Mouse (Mus musculus): ENCODE results near the gene Sp100.
A peak's percentile ranks its signal among the peaks of the same experiment; 100 is the strongest.
"Not testable (repeated sequence)": the region's sequence is repeated elsewhere in the genome, so short reads cannot be mapped to it uniquely, and the experiment has no call there.

Gene Sp100

GRCm38 (mm10) chr1:85649881-85650280 is at the start of gene Sp100:
Sp100 (plus strand) TSS chr1:85649988.
- DNase-seq (ENCODE audit: low read depth, low spot score), result not testable (repeated sequence)

GRCm38 (mm10) chr1:85600078-85600477 is 49.7 kb upstream of the Sp100 start, which contains the start of gene Sp140:
Sp140 (plus strand) TSS chr1:85600378.
- not testable (repeated sequence) for DNase-seq (ENCODE audit: low read depth, low spot score)

GRCm38 (mm10) chr1:85600794-85601193 is 49.0 kb upstream of the Sp100 start:
- not testable (repeated sequence) for DNase-seq (ENCODE audit: low read depth, low spot score)

- DNase-seq (ENCODE audit: low read depth, low spot score), result not testable (repeated sequence)
Observed at GRCm38 (mm10) chr1:85604341-85604740, 45.4 kb upstream of the Sp100 start.

GRCm38 (mm10) chr1:85608361-85608760 is 41.4 kb upstream of the Sp100 start:
- not testable (repeated sequence) for DNase-seq (ENCODE audit: low read depth, low spot score)

GRCm38 (mm10) chr1:85610581-85610980 is 39.2 kb upstream of the Sp100 start:
- DNase-seq (ENCODE audit: low read depth, low spot score), result not testable (repeated sequence)

GRCm38 (mm10) chr1:85615096-85615495 is 34.7 kb upstream of the Sp100 start:
- DNase-seq (ENCODE audit: low read depth, low spot score), result not testable (repeated sequence)

GRCm38 (mm10) chr1:85615819-85616218 is 34.0 kb upstream of the Sp100 start:
- DNase-seq (ENCODE audit: low read depth, low spot score), result not testable (repeated sequence)

- not testable (repeated sequence) for DNase-seq (ENCODE audit: low read depth, low spot score)
Observed at GRCm38 (mm10) chr1:85617161-85617560, 32.6 kb upstream of the Sp100 start.

- not testable (repeated sequence) for DNase-seq (ENCODE audit: low read depth, low spot score)
Observed at GRCm38 (mm10) chr1:85618689-85619088, 31.1 kb upstream of the Sp100 start.

GRCm38 (mm10) chr1:85636936-85637335 is 12.9 kb upstream of the Sp100 start:
- not testable (repeated sequence) for DNase-seq (ENCODE audit: low read depth, low spot score)

- DNase-seq (ENCODE audit: low read depth, low spot score), result not testable (repeated sequence)
Observed at GRCm38 (mm10) chr1:85638144-85638543, 11.6 kb upstream of the Sp100 start.

- not testable (repeated sequence) for DNase-seq (ENCODE audit: low read depth, low spot score)
Observed at GRCm38 (mm10) chr1:85650524-85650923, 736 bp downstream of the Sp100 start.

- DNase-seq (ENCODE audit: low read depth, low spot score), result not testable (repeated sequence)
Observed at GRCm38 (mm10) chr1:85651770-85652275, 2.0 kb downstream of the Sp100 start.

GRCm38 (mm10) chr1:85657211-85657610 is 7.4 kb downstream of the Sp100 start:
- not testable (repeated sequence) for DNase-seq (ENCODE audit: low read depth, low spot score)

GRCm38 (mm10) chr1:85664266-85664665 is 14.5 kb downstream of the Sp100 start:
- DNase-seq (ENCODE audit: low read depth, low spot score), result no peak

GRCm38 (mm10) chr1:85680226-85680625 is 30.4 kb downstream of the Sp100 start:
- DNase-seq (ENCODE audit: low read depth, low spot score), result peak; percentile 12

- DNase-seq (ENCODE audit: low read depth, low spot score), result no peak
Observed at GRCm38 (mm10) chr1:85686666-85687065, 36.9 kb downstream of the Sp100 start.

GRCm38 (mm10) chr1:85687346-85687745 is 37.6 kb downstream of the Sp100 start:
- DNase-seq (ENCODE audit: low read depth, low spot score), result no peak

- DNase-seq (ENCODE audit: low read depth, low spot score), result no peak
Observed at GRCm38 (mm10) chr1:85690544-85690943, 40.8 kb downstream of the Sp100 start.

- DNase-seq (ENCODE audit: low read depth, low spot score), result no peak
Observed at GRCm38 (mm10) chr1:85692281-85692680, 42.5 kb downstream of the Sp100 start.

- DNase-seq (ENCODE audit: low read depth, low spot score), result no peak
Observed at GRCm38 (mm10) chr1:85693280-85693679, 43.5 kb downstream of the Sp100 start.

GRCm38 (mm10) chr1:85695646-85696045 is 45.9 kb downstream of the Sp100 start:
- DNase-seq (ENCODE audit: low read depth, low spot score), result no peak
